Mouse (Mus musculus): Measurements from ENCODE around the gene Atp4a.

DNA sequence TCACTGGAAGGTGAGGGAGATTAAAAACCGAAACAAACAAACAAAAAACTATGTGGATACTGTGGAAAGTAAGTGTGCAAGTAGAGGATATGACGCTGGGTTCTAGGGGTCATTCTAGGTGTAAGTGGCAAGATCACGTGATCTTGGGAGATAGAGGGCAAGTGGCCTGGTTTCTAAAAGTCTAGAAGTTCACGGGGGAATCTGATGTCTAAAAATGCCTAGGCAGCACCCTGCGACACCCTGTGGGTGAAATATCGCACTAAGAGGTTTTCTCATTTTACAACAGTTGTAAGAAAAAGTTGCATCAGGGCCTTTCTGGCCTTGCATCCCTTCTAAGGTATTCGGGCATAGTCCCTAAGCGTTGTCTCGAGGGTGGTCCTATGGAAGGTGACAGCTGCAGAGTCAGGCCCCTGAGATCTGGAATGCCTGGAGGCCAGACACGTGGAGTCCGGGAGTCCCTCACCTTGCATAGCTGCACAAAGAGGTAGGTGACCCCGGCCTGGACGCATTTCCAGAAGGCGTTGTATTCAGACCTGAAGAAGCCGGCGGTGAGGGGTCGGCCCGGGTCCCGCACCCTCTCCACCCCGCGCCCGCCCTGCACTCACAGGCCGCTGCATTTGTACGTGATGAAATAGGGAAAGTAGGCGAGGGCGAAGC is 16.9 kb downstream of the Atp4a start:
- TF ChIP-seq CTCF (IDR thresholded peaks at IDR 0.05; ENCODE audit: low read depth), result no peak; the same call in 1 of the 2 replicates
- TF ChIP-seq EP300 (IDR thresholded peaks at IDR 0.05; ENCODE audit: low read depth), result no peak
